8 mouse cellular contexts compared by ENCODE assay signal in genomic region chr15:99251626-99252380, GRCm38 (mm10). TPM values are rescaled to one million over a fixed set of nuclear protein-coding genes. Genes with fewer than 3 reads are reported as not detected.
DNase-seq lines count a peak whose midpoint lies in the region; ATAC-seq and TF ChIP-seq lines count a peak whose summit lies in the region.

Gene Mcrs1, minus strand, starts transcription at chr15:99251961.

- peak; percentile 88 for ATAC-seq in activated CD4-positive, CD25-positive, alpha-beta regulatory T cell, adult 4 months

- H3K27ac ChIP-seq in cortical plate, adult 2 months (ENCODE audit: insufficient read depth, low read length), result peak within 1 kb of the TSS; percentile 95

- H3K4me3 ChIP-seq in cortical plate, adult 2 months (ENCODE audit: insufficient read depth, low read length), result peak within 1 kb of the TSS; percentile 54
- H3K4me3 ChIP-seq in megakaryocyte, embryonic 14.5 days (replicated peaks), result peak within 1 kb of the TSS; percentile 93

- DNase-seq in gastrocnemius, adult 8-10 months (ENCODE audit: low spot score in 2 of 2), result peak; percentile 98 to 99
- DNase-seq in hindlimb bud, embryonic 11.5 days (ENCODE audit: extremely low spot score, low read depth, low spot score), result peak; percentile 98
- peak; percentile 95 to 98 for DNase-seq in left cerebral cortex, adult 8-10 months (ENCODE audit: low spot score in 2 of 2)
- peak; percentile 98 to 99 for DNase-seq in right cerebral cortex, postnatal 10 days (ENCODE audit: low spot score in 2 of 2)
- peak; percentile 94 for DNase-seq in urinary bladder, postnatal 25 days (ENCODE audit: low spot score)

- peaks cover 8% of the 10 kb centered on the region for H3K4me1 ChIP-seq in cortical plate, adult 2 months (ENCODE audit: control insufficient read depth, insufficient read depth, low read length)
- peaks cover 34% of the 10 kb centered on the region for H3K4me1 ChIP-seq in megakaryocyte, embryonic 14.5 days

- no peak for TF ChIP-seq CTCF in cortical plate, adult 2 months (IDR thresholded peaks at IDR 0.05; ENCODE audit: extremely low read depth, insufficient read depth, low read length)

- H3K27me3 ChIP-seq in megakaryocyte, embryonic 14.5 days (replicated peaks), result no peaks in the 10 kb centered on the region

- H3K9me3 ChIP-seq in megakaryocyte, embryonic 14.5 days, result no peaks in the 10 kb centered on the region

- no peak for TF ChIP-seq POLR2A in cortical plate, adult 2 months (IDR thresholded peaks at IDR 0.05; ENCODE audit: extremely low read depth, insufficient read depth, low read length)

- peaks cover 41% of the 10 kb centered on the region for H3K36me3 ChIP-seq in megakaryocyte, embryonic 14.5 days (replicated peaks; ENCODE audit: low read length)

RNA-seq across cellular contexts. Expression of gene Mcrs1, which starts in this region (rescaled TPM):
- polyA plus RNA-seq in activated CD4-positive, CD25-positive, alpha-beta regulatory T cell, adult 4 months (2017; shearing (Covaris generic)), result 10 to 100 TPM; 54.8 to 55.6 TPM
- 109 and 112 TPM in 2 replicates for polyA plus RNA-seq in cortical plate, adult 2 months (2012; rRNA removed)
- 10 to 100 TPM; 18.8 to 34.0 (median 26.1) TPM for total RNA-seq in gastrocnemius, adult 8-10 months (2022)
- 10 to 100 TPM; 86.7 to 96.0 (median 87.8) TPM for total RNA-seq in left cerebral cortex, adult 8-10 months (2022)
- polyA plus RNA-seq in megakaryocyte, embryonic 14.5 days (2012; ENCODE audit: insufficient read depth, low replicate concordance), result 24.2 and 57.0 TPM in 2 replicates

Comparison
In these comparisons a context has a peak if more than half of its experiments do, and no peak if none do; other contexts are left out.
1. Peak in every context shown above with its lines: DNase-seq, ATAC-seq, H3K4me3 ChIP-seq and H3K27ac ChIP-seq.